Mouse (Mus musculus) small intestine, adult 2 months (tissue): ENCODE data around the gene Syna. TPM values are rescaled to one million over a fixed set of nuclear protein-coding genes. Genes with fewer than 3 reads are reported as not detected.

Source experiments
- H3K27ac ChIP-seq: fragments of 200-500 bp; 2 replicates; pipeline ENCODE4 v1.5.1; 2012; ENCODE audit warnings: low read depth, low read length, control low read depth, inconsistent platforms; ENCODE audit not compliant: insufficient read depth
- H3K27me3 ChIP-seq: fragments of 200-500 bp; 2 replicates; pipeline ENCODE4 v1.6.1; 2012; ENCODE audit warnings: mild to moderate bottlenecking, moderate library complexity, low read length, inconsistent platforms; ENCODE audit not compliant: control insufficient read depth, insufficient read depth
- H3K36me3 ChIP-seq: fragments of 200-500 bp; 2 replicates; pipeline ENCODE4 v1.6.1; 2012; ENCODE audit warnings: mild to moderate bottlenecking, low read length, control low read depth, inconsistent platforms; ENCODE audit not compliant: control insufficient read depth, insufficient read depth
- H3K4me1 ChIP-seq: fragments of 200-500 bp; 2 replicates; pipeline ENCODE4 v1.6.1; 2012; ENCODE audit warnings: low read length, inconsistent platforms, mixed read lengths; ENCODE audit not compliant: control insufficient read depth, insufficient read depth, insufficient read length
- H3K4me3 ChIP-seq: fragments of 200-500 bp; 2 replicates; pipeline ENCODE4 v1.5.1; 2012; ENCODE audit warnings: low read depth, mild to moderate bottlenecking, control low read depth, inconsistent platforms, low read length, moderate library complexity
- CTCF ChIP-seq: fragments of 200-500 bp; IDR thresholded peaks from 2 replicates; pipeline ENCODE4 v1.5.1; 2012; ENCODE audit warnings: low read depth, mild to moderate bottlenecking, control low read depth, inconsistent platforms, low read length, moderate library complexity, mixed read lengths; ENCODE audit not compliant: insufficient replicate concordance, insufficient read length; ENCODE audit errors: extremely low read depth
- POLR2A ChIP-seq: fragments of 200-500 bp; IDR thresholded peaks from 2 replicates; pipeline ENCODE4 v1.6.1; 2012; ENCODE audit warnings: low read depth, mild to moderate bottlenecking, control low read depth, inconsistent platforms, low read length, moderate library complexity
- WGBS: fragments of 180-500 bp; shearing (Covaris S2); methylation state at CpG from one replicate; pipeline ENCODE4 v1.1.7; 2018; 5-methylcytosine and 5-hydroxymethylcytosine counted together
- polyA plus RNA-seq: library from polyadenylated mRNA; depleted of rRNA; stranded (reverse); fragments of >200 nt; gene quantifications from 2 replicates; pipeline ENCODE4 v1.2.3, GENCODE M21; 2012; rRNA removed

Syna gene
- polyA plus RNA-seq, 1 experiment, result 1.6 TPM

- Histone ChIP-seq H3K4me1 (no peaks in the 10 kb centered on the region), H3K27me3 (no peaks in the 10 kb centered on the region), H3K36me3 (peaks cover 66% of the 10 kb centered on the region), H3K4me3 (no peak overlapping the region), H3K27ac (no peak overlapping the region)
- 90% methylated on average over 4 of the region's 4 CpGs for WGBS
- TF ChIP-seq CTCF (no peak), POLR2A (no peak)
These were observed 39.9 kb downstream of the Syna start for GRCm38 (mm10) chr5:134520120-134520519.

- H3K36me3 ChIP-seq, result peaks cover 67% of the 10 kb centered on the region
- H3K27ac ChIP-seq, result no peak overlapping the region
- no peaks in the 10 kb centered on the region for H3K4me1 ChIP-seq
- TF ChIP-seq CTCF (no peak), POLR2A (no peak)
- WGBS, result 94% methylated on average over 5 of the region's 5 CpGs
- H3K27me3 ChIP-seq, result no peaks in the 10 kb centered on the region
- no peak overlapping the region for H3K4me3 ChIP-seq
These were observed 40.5 kb downstream of the Syna start for GRCm38 (mm10) chr5:134519471-134519870.

GRCm38 (mm10) chr5:134512086-134512485 lies 47.9 kb downstream of the Syna start:
- WGBS, result 76% methylated on average over 5 of the region's 5 CpGs
- H3K4me1 ChIP-seq, result no peaks in the 10 kb centered on the region

GRCm38 (mm10) chr5:134510266-134510665 lies 49.7 kb downstream of the Syna start:
- H3K27me3 ChIP-seq, result no peaks in the 10 kb centered on the region
- no peak overlapping the region for H3K4me3 ChIP-seq
- peaks cover 61% of the 10 kb centered on the region for H3K36me3 ChIP-seq
- TF ChIP-seq CTCF (no peak), POLR2A (no peak)
- no peak overlapping the region for H3K27ac ChIP-seq
- no peaks in the 10 kb centered on the region for H3K4me1 ChIP-seq
- WGBS, result 87% methylated on average over 5 of the region's 5 CpGs

More at GRCm38 (mm10) chr5:134512086-134512485, 47.9 kb downstream of the Syna start:
- TF ChIP-seq CTCF (no peak), POLR2A (no peak)
- Histone ChIP-seq H3K27me3 (no peaks in the 10 kb centered on the region), H3K27ac (no peak overlapping the region), H3K4me3 (no peak overlapping the region), H3K36me3 (peaks cover 71% of the 10 kb centered on the region)

- H3K27ac ChIP-seq, result no peak overlapping the region
- no peaks in the 10 kb centered on the region for H3K27me3 ChIP-seq
- WGBS, result 81% methylated on average over 5 of the region's 5 CpGs
- H3K36me3 ChIP-seq, result peaks cover 59% of the 10 kb centered on the region
- no peak overlapping the region for H3K4me3 ChIP-seq
- TF ChIP-seq CTCF (no peak), POLR2A (no peak)
- no peaks in the 10 kb centered on the region for H3K4me1 ChIP-seq
These were observed 51.0 kb downstream of the Syna start for GRCm38 (mm10) chr5:134508965-134509364.

Other genes with a start within 250 kb of the Syna start
- 20.7 and 34.0 TPM in 2 replicates for gene Gtf2i, start 245.4 kb downstream of the Syna start, polyA plus RNA-seq
- 25.0 and 40.4 TPM in 2 replicates for gene Gtf2ird1, start 103.5 kb downstream of the Syna start, polyA plus RNA-seq
- 24.0 and 43.4 TPM in 2 replicates for gene Clip2, start 7.7 kb downstream of the Syna start, polyA plus RNA-seq
- gene Rfc2, start 21.2 kb upstream of the Syna start, polyA plus RNA-seq, result 15.1 and 35.4 TPM in 2 replicates
- 4.0 and 6.9 TPM in 2 replicates for gene Lat2, start 54.9 kb upstream of the Syna start, polyA plus RNA-seq
- 99.4 and 256 TPM in 2 replicates for gene Eif4h, start 79.3 kb upstream of the Syna start, polyA plus RNA-seq
- gene Limk1, start 128.4 kb upstream of the Syna start, polyA plus RNA-seq, result 6.4 and 6.8 TPM in 2 replicates
- 14.0 and 15.2 TPM in 2 replicates for gene Eln, start 187.2 kb upstream of the Syna start, polyA plus RNA-seq